ENCODE assay signal across 8 mouse cellular contexts in the genomic region with DNA sequence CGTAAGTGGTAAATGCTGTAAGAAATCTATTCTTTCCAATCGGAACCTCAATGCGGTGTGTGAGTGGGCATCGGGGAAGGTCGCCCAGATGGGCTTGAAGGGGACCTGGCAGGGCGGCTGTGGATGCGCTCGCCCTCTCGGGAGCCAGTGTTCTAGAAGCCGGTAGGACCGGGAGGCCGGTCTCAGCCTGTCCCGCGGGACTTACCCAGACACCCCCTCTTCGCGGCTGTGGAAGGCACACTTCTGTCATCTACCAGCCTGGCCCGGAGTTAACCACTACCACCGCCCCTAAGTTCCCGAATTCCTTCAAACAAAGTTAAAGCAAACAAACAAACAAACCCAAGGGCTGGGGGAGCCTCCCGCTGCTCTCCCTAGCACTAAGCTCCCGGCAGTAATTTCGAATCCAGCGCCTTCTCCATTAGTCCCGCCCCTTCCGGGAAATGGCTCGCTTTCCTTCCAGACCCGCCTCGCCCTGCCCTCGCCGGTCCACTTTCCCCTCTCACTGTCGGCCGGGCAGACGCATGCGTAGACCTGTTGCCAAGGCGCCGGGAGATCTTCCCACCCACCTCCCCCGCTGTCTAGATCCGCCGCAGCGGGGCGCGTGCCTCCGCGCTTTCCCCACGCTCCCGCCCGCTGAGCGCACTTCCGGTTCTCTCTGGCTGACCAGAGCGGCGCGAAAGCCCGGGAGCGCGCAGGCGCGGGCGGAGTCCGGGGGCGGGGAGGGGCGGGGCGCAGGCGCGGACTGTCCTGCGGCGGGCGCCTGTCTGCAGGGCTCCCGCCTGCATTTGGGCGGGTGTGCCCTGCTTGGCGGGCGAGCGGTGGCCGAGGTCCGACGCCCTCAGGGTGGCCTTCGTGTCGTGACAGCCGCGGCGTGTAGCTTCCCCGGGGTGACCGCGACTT. TPM values are rescaled to one million over a fixed set of nuclear protein-coding genes. Genes with fewer than 3 reads are reported as not detected.
DNase-seq lines count a peak whose midpoint lies in the region; ATAC-seq and TF ChIP-seq lines count a peak whose summit lies in the region.

TSS of gene Gen1 (minus strand) at position 420 of the 900 bp plus-strand sequence.
TSS of gene Smc6 (plus strand) at position 505 of the 900 bp plus-strand sequence.

- H3K27ac ChIP-seq in gastrocnemius, adult 2 months = peak within 1 kb of the TSS; percentile 99
- H3K27ac ChIP-seq in hindbrain, postnatal 0 days = peak within 1 kb of the TSS; percentile 90
- peak within 1 kb of the TSS; percentile 93 for H3K27ac ChIP-seq in left cerebral cortex, adult 2 months

- peak; percentile 99 for DNase-seq in ZHBTc4 (ENCODE audit: low read depth, low spot score)
- DNase-seq in gastrocnemius, adult 2 months = peak; percentile 96
- DNase-seq in hindbrain, postnatal 0 days (ENCODE audit: low spot score) = peak; percentile 98
- peak; percentile 87 to 92 for DNase-seq in left cerebral cortex, adult 2 months (ENCODE audit: extremely low spot score in 1 of 2, low spot score in 2 of 2)
- peak; percentile 89 to 92 for DNase-seq in right cerebral cortex, adult 2 months (ENCODE audit: low spot score in 2 of 2)
- peak; percentile 95 for DNase-seq in urinary bladder, postnatal 14 days (ENCODE audit: low spot score)

- WGBS in hindbrain, postnatal 0 days = under 1% methylated on average over 79 of the region's 83 CpGs

- 0 out of 2 replicates have a peak, but pooled peaks cover 6% of the 10 kb centered on the region for H3K4me1 ChIP-seq in hindbrain, postnatal 0 days (ENCODE audit: insufficient read depth, low read length)

- peak within 1 kb of the TSS; percentile 99 for H3K4me2 ChIP-seq in hindbrain, postnatal 0 days (ENCODE audit: low read depth, low read length)

- H3K36me3 ChIP-seq in hindbrain, postnatal 0 days (ENCODE audit: insufficient read depth, low read length) = no peaks in the 10 kb centered on the region

- TF ChIP-seq CTCF in gastrocnemius, adult 2 months (IDR thresholded peaks at IDR 0.05) = no peak
- no peak for TF ChIP-seq CTCF in hindbrain, postnatal 0 days (IDR thresholded peaks at IDR 0.05; ENCODE audit: low read depth)
- TF ChIP-seq CTCF in left cerebral cortex, adult 2 months (IDR thresholded peaks at IDR 0.05) = peak; percentile 5; the same call in 1 of the 2 replicates

- intact Hi-C loops in gastrocnemius, adult 2 months (cut with DNase I) = loop anchor here (1.0 to 2.0 kb wide), 2 partner anchors 63 to 68 kb away; no protein-coding TSS in a partner anchor
- intact Hi-C loops in left cerebral cortex, adult 2 months (cut with DNase I) = loop anchor here (5.0 kb wide), 3 partner anchors 68 to 873 kb away; partner anchors contain the start of gene Rdh14

- no peaks in the 10 kb centered on the region for H3K27me3 ChIP-seq in hindbrain, postnatal 0 days (ENCODE audit: insufficient read depth, low read length)

- peak; percentile 94 for ATAC-seq in common myeloid progenitor, adult 5-6 weeks (replicated peaks; ENCODE audit: low read depth, poor library complexity, severe bottlenecking)
- ATAC-seq in hindbrain, postnatal 0 days = peak; percentile 99
- ATAC-seq in megakaryocyte, adult 5-6 weeks (ENCODE audit: poor library complexity, severe bottlenecking) = peak; percentile 93

- H3K9ac ChIP-seq in hindbrain, postnatal 0 days (replicated peaks; ENCODE audit: low read length) = peak within 1 kb of the TSS; percentile 88

- peak within 1 kb of the TSS; percentile 93 for H3K4me3 ChIP-seq in gastrocnemius, adult 2 months
- peak within 1 kb of the TSS; percentile 88 for H3K4me3 ChIP-seq in hindbrain, postnatal 0 days (ENCODE audit: low read length)
- peak within 1 kb of the TSS; percentile 87 for H3K4me3 ChIP-seq in left cerebral cortex, adult 2 months

- H3K9me3 ChIP-seq in hindbrain, postnatal 0 days (ENCODE audit: low read length) = no peaks in the 10 kb centered on the region

RNA-seq across cellular contexts. Expression of gene Gen1, which starts in this region (rescaled TPM):
- 24.7 and 28.8 TPM in 2 replicates for total RNA-seq in common myeloid progenitor, adult 5-6 weeks (2017)
- 1 to 10 TPM; 2.2 to 3.2 TPM for total RNA-seq in gastrocnemius, adult 2 months (2021)
- total RNA-seq in hindbrain, postnatal 0 days (2014; rRNA removed) = 1.7 and 3.1 TPM in 2 replicates
- polyA plus RNA-seq in hindbrain, postnatal 0 days (2015; fragmentation: Nextera tagmentation; extraction: Ambion mirVana) = 1.0 and 2.2 TPM in 2 replicates
- total RNA-seq in left cerebral cortex, adult 2 months (2021) = 1 to 10 TPM; 2.9 TPM
- 24.2 and 32.6 TPM in 2 replicates for total RNA-seq in megakaryocyte, adult 5-6 weeks (2015)
- 24.4 and 25.6 TPM in 2 replicates for total RNA-seq in megakaryocyte, adult 5-6 weeks (2017)

RNA-seq across cellular contexts. Expression of gene Smc6, which starts in this region (rescaled TPM):
- 119 and 153 TPM in 2 replicates for total RNA-seq in common myeloid progenitor, adult 5-6 weeks (2017)
- total RNA-seq in gastrocnemius, adult 2 months (2021) = 10 to 100 TPM; 30.3 to 43.4 TPM
- total RNA-seq in hindbrain, postnatal 0 days (2014; rRNA removed) = 14.1 and 22.1 TPM in 2 replicates
- 115 and 129 TPM in 2 replicates for polyA plus RNA-seq in hindbrain, postnatal 0 days (2015; fragmentation: Nextera tagmentation; extraction: Ambion mirVana)
- 10 to 100 TPM; 33.7 to 33.8 TPM for total RNA-seq in left cerebral cortex, adult 2 months (2021)
- total RNA-seq in megakaryocyte, adult 5-6 weeks (2015) = 98.3 and 127 TPM in 2 replicates
- total RNA-seq in megakaryocyte, adult 5-6 weeks (2017) = 129 and 153 TPM in 2 replicates

Comparison
In these comparisons a context has a peak if more than half of its experiments do, and no peak if none do; other contexts are left out.
1. Peak in every context shown above with its lines: DNase-seq, ATAC-seq, H3K4me3 ChIP-seq and H3K27ac ChIP-seq.